Mouse (Mus musculus): ENCODE results near the gene Nudt16l1. TPM values are rescaled to one million over a fixed set of nuclear protein-coding genes. Genes with fewer than 3 reads are reported as not detected.

Gene Nudt16l1
- polyA plus RNA-seq, 1 experiment from 2014 or later = 77.7 TPM

GRCm38 (mm10) chr16:4897146-4897730, 41.3 kb upstream of the Nudt16l1 start:
- H3K27ac ChIP-seq (ENCODE audit: low read depth, low read length) = peak overlapping the region; percentile 51; the same call in 1 of the 2 replicates
- no peak overlapping the region for H3K4me2 ChIP-seq (replicated peaks; ENCODE audit: low read depth)
- no peak overlapping the region for H3K9ac ChIP-seq (ENCODE audit: low read depth, low read length)
- H3K9me3 ChIP-seq (ENCODE audit: control insufficient read depth) = no peaks in the 10 kb centered on the region
- peak; percentile 44 for ATAC-seq
- TF ChIP-seq CTCF (IDR thresholded peaks at IDR 0.05; ENCODE audit: low read depth) = peak; percentile 63
- H3K4me1 ChIP-seq (replicated peaks; ENCODE audit: control insufficient read depth, insufficient read depth, low read length) = no peaks in the 10 kb centered on the region
- no peak overlapping the region for H3K4me3 ChIP-seq (ENCODE audit: low read depth, low read length)
- 0 out of 2 replicates have a peak, but pooled peaks cover 6% of the 10 kb centered on the region for H3K36me3 ChIP-seq (ENCODE audit: control insufficient read depth, insufficient read depth)
- WGBS = 65% methylated on average over 7 of the region's 7 CpGs
- no peaks in the 10 kb centered on the region for H3K27me3 ChIP-seq (replicated peaks; ENCODE audit: control insufficient read depth, insufficient read depth, low read length)

GRCm38 (mm10) chr16:4898881-4899280, 39.7 kb upstream of the Nudt16l1 start:
- 80% methylated on average over 6 of the region's 6 CpGs for WGBS
- H3K4me3 ChIP-seq (ENCODE audit: low read depth, low read length) = no peak overlapping the region
- no peak for TF ChIP-seq CTCF (IDR thresholded peaks at IDR 0.05; ENCODE audit: low read depth)
- no peak overlapping the region for H3K9ac ChIP-seq (ENCODE audit: low read depth, low read length)
- H3K9me3 ChIP-seq (ENCODE audit: control insufficient read depth) = no peaks in the 10 kb centered on the region
- H3K27me3 ChIP-seq (replicated peaks; ENCODE audit: control insufficient read depth, insufficient read depth, low read length) = no peaks in the 10 kb centered on the region
- H3K4me2 ChIP-seq (replicated peaks; ENCODE audit: low read depth) = no peak overlapping the region
- ATAC-seq = no peak
- no peaks in the 10 kb centered on the region for H3K4me1 ChIP-seq (replicated peaks; ENCODE audit: control insufficient read depth, insufficient read depth, low read length)
- no peak overlapping the region for H3K27ac ChIP-seq (ENCODE audit: low read depth, low read length)
- H3K36me3 ChIP-seq (ENCODE audit: control insufficient read depth, insufficient read depth) = 0 out of 2 replicates have a peak, but pooled peaks cover 6% of the 10 kb centered on the region

DNA sequence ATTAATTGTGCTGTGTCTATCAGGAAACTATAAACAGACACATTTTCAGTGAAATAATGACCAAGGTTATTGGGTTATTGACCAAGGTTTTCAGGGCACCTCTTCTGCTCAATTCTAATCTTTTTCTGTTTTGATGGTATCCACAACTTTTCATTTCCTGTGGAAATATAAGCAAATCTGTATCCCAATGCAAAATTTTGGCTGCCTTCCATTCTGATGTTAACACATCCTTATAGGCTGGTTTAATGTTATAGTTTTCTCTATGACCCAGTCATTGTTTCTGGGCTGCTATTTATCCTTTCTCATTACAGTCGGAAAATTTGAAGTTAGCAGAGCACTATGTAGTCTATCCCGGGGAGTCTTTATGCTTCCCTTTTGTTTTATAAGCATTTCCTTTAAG, 38.9 kb upstream of the Nudt16l1 start:
- Histone ChIP-seq H3K27me3 (replicated peaks; ENCODE audit: control insufficient read depth, insufficient read depth, low read length) (no peaks in the 10 kb centered on the region), H3K9me3 (ENCODE audit: control insufficient read depth) (no peaks in the 10 kb centered on the region), H3K4me2 (replicated peaks; ENCODE audit: low read depth) (no peak overlapping the region), H3K27ac (ENCODE audit: low read depth, low read length) (no peak overlapping the region), H3K4me3 (ENCODE audit: low read depth, low read length) (no peak overlapping the region), H3K36me3 (ENCODE audit: control insufficient read depth, insufficient read depth) (0 out of 2 replicates have a peak, but pooled peaks cover 6% of the 10 kb centered on the region), H3K4me1 (replicated peaks; ENCODE audit: control insufficient read depth, insufficient read depth, low read length) (no peaks in the 10 kb centered on the region), H3K9ac (ENCODE audit: low read depth, low read length) (no peak overlapping the region)
- TF ChIP-seq CTCF (IDR thresholded peaks at IDR 0.05; ENCODE audit: low read depth) = no peak
- WGBS = 58% methylated on average over 2 of the region's 2 CpGs
- ATAC-seq = no peak

- 0 out of 2 replicates have a peak, but pooled peaks cover 6% of the 10 kb centered on the region for H3K36me3 ChIP-seq (ENCODE audit: control insufficient read depth, insufficient read depth)
- ATAC-seq = no peak
- no peak overlapping the region for H3K4me2 ChIP-seq (replicated peaks; ENCODE audit: low read depth)
- H3K9me3 ChIP-seq (ENCODE audit: control insufficient read depth) = no peaks in the 10 kb centered on the region
- H3K27ac ChIP-seq (ENCODE audit: low read depth, low read length) = no peak overlapping the region
- H3K9ac ChIP-seq (ENCODE audit: low read depth, low read length) = no peak overlapping the region
- 64% methylated on average over 7 of the region's 7 CpGs for whole genome bisulfite sequencing
- no peak overlapping the region for H3K4me3 ChIP-seq (ENCODE audit: low read depth, low read length)
- no peak for TF ChIP-seq CTCF (IDR thresholded peaks at IDR 0.05; ENCODE audit: low read depth)
- no peaks in the 10 kb centered on the region for H3K27me3 ChIP-seq (replicated peaks; ENCODE audit: control insufficient read depth, insufficient read depth, low read length)
- no peaks in the 10 kb centered on the region for H3K4me1 ChIP-seq (replicated peaks; ENCODE audit: control insufficient read depth, insufficient read depth, low read length)
These were observed 37.4 kb upstream of the Nudt16l1 start for GRCm38 (mm10) chr16:4901167-4901566.

- WGBS = 75% methylated on average over 2 of the region's 2 CpGs
- H3K4me3 ChIP-seq (ENCODE audit: low read depth, low read length) = no peak overlapping the region
- no peaks in the 10 kb centered on the region for H3K9me3 ChIP-seq (ENCODE audit: control insufficient read depth)
- H3K4me1 ChIP-seq (replicated peaks; ENCODE audit: control insufficient read depth, insufficient read depth, low read length) = no peaks in the 10 kb centered on the region
- H3K4me2 ChIP-seq (replicated peaks; ENCODE audit: low read depth) = no peak overlapping the region
- H3K27me3 ChIP-seq (replicated peaks; ENCODE audit: control insufficient read depth, insufficient read depth, low read length) = no peaks in the 10 kb centered on the region
- no peak for TF ChIP-seq CTCF (IDR thresholded peaks at IDR 0.05; ENCODE audit: low read depth)
- H3K27ac ChIP-seq (ENCODE audit: low read depth, low read length) = no peak overlapping the region
- 0 out of 2 replicates have a peak, but pooled peaks cover 8% of the 10 kb centered on the region for H3K36me3 ChIP-seq (ENCODE audit: control insufficient read depth, insufficient read depth)
- no peak for ATAC-seq
- H3K9ac ChIP-seq (ENCODE audit: low read depth, low read length) = no peak overlapping the region
These were observed 36.2 kb upstream of the Nudt16l1 start for GRCm38 (mm10) chr16:4902390-4902789.

GRCm38 (mm10) chr16:4903491-4904102, 35.0 kb upstream of the Nudt16l1 start:
- H3K9ac ChIP-seq (ENCODE audit: low read depth, low read length) = no peak overlapping the region
- peak; percentile 72 for ATAC-seq
- H3K9me3 ChIP-seq (ENCODE audit: control insufficient read depth) = no peaks in the 10 kb centered on the region
- 39% methylated on average over 6 of the region's 6 CpGs for WGBS
- no peak overlapping the region for H3K27ac ChIP-seq (ENCODE audit: low read depth, low read length)
- H3K4me2 ChIP-seq (replicated peaks; ENCODE audit: low read depth) = no peak overlapping the region
- TF ChIP-seq CTCF (IDR thresholded peaks at IDR 0.05; ENCODE audit: low read depth) = no peak
- no peaks in the 10 kb centered on the region for H3K4me1 ChIP-seq (replicated peaks; ENCODE audit: control insufficient read depth, insufficient read depth, low read length)
- H3K4me3 ChIP-seq (ENCODE audit: low read depth, low read length) = no peak overlapping the region
- H3K36me3 ChIP-seq (ENCODE audit: control insufficient read depth, insufficient read depth) = 0 out of 2 replicates have a peak, but pooled peaks cover 13% of the 10 kb centered on the region
- no peaks in the 10 kb centered on the region for H3K27me3 ChIP-seq (replicated peaks; ENCODE audit: control insufficient read depth, insufficient read depth, low read length)

Measured in intestine, postnatal 0 days (tissue).